Mouse (Mus musculus): ENCODE data around the gene Snx29. TPM values are rescaled to one million over a fixed set of nuclear protein-coding genes. Genes with fewer than 3 reads are reported as not detected.

Gene Snx29
- polyA plus RNA-seq, 1 experiment from 2014 or later: 10.2 TPM

DNA sequence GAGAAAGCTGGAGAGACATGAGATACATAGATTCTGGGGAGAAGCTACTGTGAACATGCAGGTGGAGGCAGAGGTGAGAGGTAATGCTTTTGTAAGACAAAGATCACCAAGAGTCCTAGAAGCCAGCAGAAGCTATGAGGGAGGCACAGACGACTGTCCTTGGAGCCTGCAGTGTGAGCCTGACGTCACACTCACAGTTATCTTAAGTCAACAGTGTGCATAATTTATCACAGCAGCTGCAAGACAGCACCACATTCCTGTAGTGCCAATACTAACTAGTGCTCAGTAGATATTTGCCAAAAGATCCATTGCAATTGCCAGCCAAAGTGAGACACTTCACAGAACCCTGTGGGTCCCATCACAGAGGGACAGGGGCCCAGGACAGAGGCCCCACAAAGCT lies 459.4 kb downstream of the Snx29 start:
- no peaks in the 10 kb centered on the region for H3K36me3 ChIP-seq (ENCODE audit: control insufficient read depth, insufficient read depth, low read length)
- no peaks in the 10 kb centered on the region for H3K27me3 ChIP-seq (ENCODE audit: control insufficient read depth, insufficient read depth, low read length)
- no peak for ATAC-seq (ENCODE audit: insufficient read depth, low FRiP score)
- H3K9ac ChIP-seq (ENCODE audit: low read length): no peak overlapping the region
- 0 out of 2 replicates have a peak, but pooled peaks cover 4% of the 10 kb centered on the region for H3K4me1 ChIP-seq (ENCODE audit: control insufficient read depth, insufficient read depth, low read length)
- no peak overlapping the region for H3K4me3 ChIP-seq (replicated peaks; ENCODE audit: low read length)
- no peaks in the 10 kb centered on the region for H3K9me3 ChIP-seq (replicated peaks; ENCODE audit: control insufficient read depth, low read length)
- H3K27ac ChIP-seq (ENCODE audit: low read length): no peak overlapping the region
- WGBS: 6% methylated on average over 2 of the region's 2 CpGs
- H3K4me2 ChIP-seq (ENCODE audit: low read depth, low read length): no peak overlapping the region

DNA sequence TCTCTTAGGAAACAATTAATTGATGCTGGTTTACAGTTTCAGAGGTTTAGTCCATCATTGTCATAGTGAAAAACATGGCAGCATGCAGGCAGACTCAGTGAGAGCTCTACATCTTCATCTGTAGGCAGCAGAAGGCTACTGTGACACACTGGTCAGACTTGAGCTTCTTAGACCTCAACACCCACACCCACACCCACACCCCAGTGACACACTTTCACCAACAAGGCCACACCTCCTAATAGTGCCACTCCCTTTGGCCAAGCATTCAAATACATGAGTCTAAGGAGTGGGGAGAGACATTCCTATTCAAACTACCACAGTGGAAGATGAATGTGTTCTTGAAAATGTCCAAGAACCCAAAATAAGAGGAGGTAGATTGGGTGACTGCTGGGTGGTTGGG lies 460.6 kb downstream of the Snx29 start:
- H3K27ac ChIP-seq (ENCODE audit: low read length): no peak overlapping the region
- H3K9me3 ChIP-seq (replicated peaks; ENCODE audit: control insufficient read depth, low read length): no peaks in the 10 kb centered on the region
- 0 out of 2 replicates have a peak, but pooled peaks cover 4% of the 10 kb centered on the region for H3K4me1 ChIP-seq (ENCODE audit: control insufficient read depth, insufficient read depth, low read length)
- no peak overlapping the region for H3K9ac ChIP-seq (ENCODE audit: low read length)
- no peaks in the 10 kb centered on the region for H3K36me3 ChIP-seq (ENCODE audit: control insufficient read depth, insufficient read depth, low read length)
- no peak overlapping the region for H3K4me2 ChIP-seq (ENCODE audit: low read depth, low read length)
- no peaks in the 10 kb centered on the region for H3K27me3 ChIP-seq (ENCODE audit: control insufficient read depth, insufficient read depth, low read length)
- no peak overlapping the region for H3K4me3 ChIP-seq (replicated peaks; ENCODE audit: low read length)
- no peak for ATAC-seq (ENCODE audit: insufficient read depth, low FRiP score)

DNA sequence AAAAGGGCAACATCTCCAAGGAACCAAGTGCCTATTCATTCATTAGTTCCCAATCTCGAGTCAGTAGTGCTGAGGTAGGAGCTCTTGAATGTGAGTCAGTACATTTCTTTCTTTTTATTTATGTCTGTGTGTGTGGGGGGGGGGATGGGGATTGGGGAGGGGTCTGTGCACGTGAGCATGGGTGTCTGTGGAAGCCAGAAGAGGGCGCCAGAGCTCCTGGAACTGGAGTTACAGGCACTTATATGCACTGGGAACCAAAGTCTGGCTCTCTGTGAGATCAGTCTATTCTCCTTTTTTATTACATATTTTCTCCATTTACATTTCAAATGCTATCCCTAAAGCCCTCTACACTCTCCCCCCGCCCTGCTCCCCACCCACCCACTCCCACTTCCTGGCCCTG lies 461.6 kb downstream of the Snx29 start:
- Histone ChIP-seq H3K4me2 (ENCODE audit: low read depth, low read length) (no peak overlapping the region), H3K27me3 (ENCODE audit: control insufficient read depth, insufficient read depth, low read length) (no peaks in the 10 kb centered on the region), H3K36me3 (ENCODE audit: control insufficient read depth, insufficient read depth, low read length) (no peaks in the 10 kb centered on the region), H3K4me1 (ENCODE audit: control insufficient read depth, insufficient read depth, low read length) (0 out of 2 replicates have a peak, but pooled peaks cover 4% of the 10 kb centered on the region), H3K9me3 (replicated peaks; ENCODE audit: control insufficient read depth, low read length) (no peaks in the 10 kb centered on the region), H3K27ac (ENCODE audit: low read length) (no peak overlapping the region), H3K9ac (ENCODE audit: low read length) (no peak overlapping the region), H3K4me3 (replicated peaks; ENCODE audit: low read length) (no peak overlapping the region)
- WGBS: 60% methylated on average over 4 of the region's 4 CpGs
- no peak for ATAC-seq (ENCODE audit: insufficient read depth, low FRiP score)

DNA sequence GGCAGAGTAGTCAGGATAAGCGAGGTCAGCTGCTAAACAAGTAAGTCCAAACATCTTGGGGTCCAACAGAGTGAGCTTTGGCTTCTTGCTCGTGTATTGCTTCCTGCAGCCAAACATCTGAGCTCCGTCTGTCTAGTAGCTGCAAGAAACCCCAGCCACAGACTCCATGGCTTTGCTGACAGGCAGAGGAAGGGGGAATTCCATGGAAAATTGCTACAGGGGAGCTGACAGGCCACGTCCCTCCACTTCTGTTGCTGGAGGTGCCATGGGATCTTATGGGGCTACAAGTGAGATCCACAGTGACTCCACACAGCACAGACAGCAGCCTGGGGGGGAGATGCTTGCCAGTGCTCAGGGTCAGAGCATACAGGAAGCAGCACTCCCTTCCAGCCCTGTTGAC lies 463.1 kb downstream of the Snx29 start:
- H3K9me3 ChIP-seq (replicated peaks; ENCODE audit: control insufficient read depth, low read length): no peaks in the 10 kb centered on the region
- no peaks in the 10 kb centered on the region for H3K36me3 ChIP-seq (ENCODE audit: control insufficient read depth, insufficient read depth, low read length)
- 57% methylated on average over 4 of the region's 4 CpGs for WGBS
- no peak overlapping the region for H3K27ac ChIP-seq (ENCODE audit: low read length)
- no peak overlapping the region for H3K4me2 ChIP-seq (ENCODE audit: low read depth, low read length)
- H3K27me3 ChIP-seq (ENCODE audit: control insufficient read depth, insufficient read depth, low read length): no peaks in the 10 kb centered on the region
- no peak for ATAC-seq (ENCODE audit: insufficient read depth, low FRiP score)
- no peak overlapping the region for H3K9ac ChIP-seq (ENCODE audit: low read length)
- 0 out of 2 replicates have a peak, but pooled peaks cover 4% of the 10 kb centered on the region for H3K4me1 ChIP-seq (ENCODE audit: control insufficient read depth, insufficient read depth, low read length)
- no peak overlapping the region for H3K4me3 ChIP-seq (replicated peaks; ENCODE audit: low read length)

DNA sequence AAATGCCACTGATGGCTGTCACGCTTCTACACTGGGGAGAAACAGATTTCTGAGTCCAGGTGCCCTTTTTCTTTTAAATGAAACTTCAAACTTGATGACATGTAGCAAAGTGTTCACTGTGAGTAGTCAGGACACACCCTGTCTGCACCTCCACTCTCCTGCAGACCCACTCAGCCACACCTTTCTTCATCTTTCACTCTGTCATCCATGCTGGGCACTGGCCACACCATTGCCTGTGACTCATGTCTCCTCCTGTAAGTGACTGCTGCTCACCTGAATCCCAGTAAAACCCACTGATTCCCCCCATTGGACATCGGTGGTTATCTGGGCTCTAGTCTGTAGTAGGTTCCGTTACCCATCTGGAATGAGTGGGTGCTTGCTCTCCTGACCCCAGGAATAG lies 467.8 kb downstream of the Snx29 start:
- Histone ChIP-seq H3K4me2 (ENCODE audit: low read depth, low read length) (no peak overlapping the region), H3K9ac (ENCODE audit: low read length) (no peak overlapping the region), H3K27me3 (ENCODE audit: control insufficient read depth, insufficient read depth, low read length) (no peaks in the 10 kb centered on the region), H3K36me3 (ENCODE audit: control insufficient read depth, insufficient read depth, low read length) (no peaks in the 10 kb centered on the region), H3K27ac (ENCODE audit: low read length) (no peak overlapping the region), H3K4me1 (ENCODE audit: control insufficient read depth, insufficient read depth, low read length) (no peaks in the 10 kb centered on the region), H3K4me3 (replicated peaks; ENCODE audit: low read length) (no peak overlapping the region), H3K9me3 (replicated peaks; ENCODE audit: control insufficient read depth, low read length) (no peaks in the 10 kb centered on the region)
- no peak; the same call in 1 of the 2 replicates for ATAC-seq (ENCODE audit: insufficient read depth, low FRiP score)
- WGBS: 81% methylated on average over 3 of the region's 3 CpGs

DNA sequence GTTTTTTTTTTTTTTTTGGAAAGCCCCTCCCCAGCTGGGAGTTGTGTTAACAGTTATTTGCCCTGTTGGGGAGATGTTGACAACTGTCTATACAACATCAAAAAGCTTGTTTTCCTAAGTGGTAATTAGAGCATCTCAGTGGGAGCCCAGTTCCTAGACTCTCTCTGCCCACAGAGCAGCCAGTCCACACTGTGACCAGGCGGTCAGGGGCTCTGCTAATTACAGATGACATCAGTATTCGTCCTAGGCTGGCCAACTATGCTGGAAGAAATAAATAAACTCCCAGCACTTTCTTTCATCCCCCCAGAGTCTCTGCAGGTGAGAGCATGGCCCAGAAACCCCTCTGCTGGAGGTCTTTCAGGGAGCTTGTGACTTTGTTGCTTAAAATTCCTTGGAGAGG lies 470.7 kb downstream of the Snx29 start:
- Histone ChIP-seq H3K27ac (ENCODE audit: low read length) (no peak overlapping the region), H3K27me3 (ENCODE audit: control insufficient read depth, insufficient read depth, low read length) (no peaks in the 10 kb centered on the region), H3K4me1 (ENCODE audit: control insufficient read depth, insufficient read depth, low read length) (no peaks in the 10 kb centered on the region), H3K9ac (ENCODE audit: low read length) (no peak overlapping the region), H3K9me3 (replicated peaks; ENCODE audit: control insufficient read depth, low read length) (no peaks in the 10 kb centered on the region), H3K4me3 (replicated peaks; ENCODE audit: low read length) (no peak overlapping the region), H3K36me3 (ENCODE audit: control insufficient read depth, insufficient read depth, low read length) (no peaks in the 10 kb centered on the region), H3K4me2 (ENCODE audit: low read depth, low read length) (no peak overlapping the region)
- 46% methylated on average over 2 of the region's 2 CpGs for WGBS
- no peak for ATAC-seq (ENCODE audit: insufficient read depth, low FRiP score)

DNA sequence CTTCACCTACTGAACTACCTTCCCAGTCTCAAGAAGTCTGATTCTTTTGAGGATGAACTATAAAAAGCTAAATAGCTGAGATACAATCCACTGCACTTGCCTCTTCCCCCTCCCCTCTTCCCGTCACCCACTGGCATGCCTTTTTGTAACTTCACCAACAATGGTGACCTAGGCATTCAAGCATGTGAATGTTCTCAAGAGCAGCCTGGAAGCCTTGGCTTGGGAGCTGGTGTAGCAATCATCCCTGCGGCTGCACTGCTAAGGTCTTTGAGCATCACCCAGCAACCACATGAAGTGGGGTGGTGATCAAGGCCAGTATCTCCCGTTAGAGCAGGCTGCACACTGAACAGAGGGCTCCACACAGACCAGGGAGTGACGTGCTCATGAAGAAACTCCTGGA lies 471.9 kb downstream of the Snx29 start:
- Histone ChIP-seq H3K27ac (ENCODE audit: low read length) (no peak overlapping the region), H3K4me1 (ENCODE audit: control insufficient read depth, insufficient read depth, low read length) (no peaks in the 10 kb centered on the region), H3K9ac (ENCODE audit: low read length) (no peak overlapping the region), H3K4me2 (ENCODE audit: low read depth, low read length) (no peak overlapping the region), H3K27me3 (ENCODE audit: control insufficient read depth, insufficient read depth, low read length) (no peaks in the 10 kb centered on the region), H3K36me3 (ENCODE audit: control insufficient read depth, insufficient read depth, low read length) (no peaks in the 10 kb centered on the region), H3K4me3 (replicated peaks; ENCODE audit: low read length) (no peak overlapping the region), H3K9me3 (replicated peaks; ENCODE audit: control insufficient read depth, low read length) (no peaks in the 10 kb centered on the region)
- WGBS: 81% methylated on average over 4 of the region's 4 CpGs
- ATAC-seq (ENCODE audit: insufficient read depth, low FRiP score): no peak

DNA sequence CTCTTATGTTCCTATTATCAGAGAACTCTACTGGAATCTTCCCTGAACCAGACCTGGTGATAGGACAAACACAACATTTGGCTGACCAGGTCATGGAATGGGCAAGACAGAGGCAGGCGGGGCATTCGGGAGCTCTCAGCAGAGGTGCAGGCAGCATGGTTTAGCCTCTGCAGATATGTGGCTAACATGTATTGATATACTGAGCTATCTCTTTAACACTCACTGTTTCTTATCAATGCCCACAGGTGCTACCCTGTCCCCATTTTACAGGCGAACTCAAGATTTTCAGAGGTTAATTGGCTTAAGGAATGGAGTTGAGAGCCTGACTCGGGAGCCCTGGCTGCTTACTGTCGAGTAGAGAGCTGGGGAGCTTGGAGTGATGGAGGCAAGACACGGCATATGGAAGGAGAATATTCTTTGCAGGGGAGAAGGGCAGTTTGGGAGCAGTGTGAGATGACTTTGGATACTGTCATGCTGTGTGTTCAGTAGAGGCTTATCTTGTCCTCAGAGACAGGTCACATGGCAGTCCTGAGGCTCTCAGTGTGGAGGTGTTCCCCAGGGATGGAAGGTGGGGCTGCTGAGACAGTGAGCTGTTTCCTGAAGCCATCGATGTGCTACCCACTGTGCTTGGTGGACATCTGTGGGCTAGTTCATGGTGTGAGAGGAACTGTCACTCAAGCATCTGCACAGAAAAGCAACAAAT lies 473.2 kb downstream of the Snx29 start:
- no peaks in the 10 kb centered on the region for H3K9me3 ChIP-seq (replicated peaks; ENCODE audit: control insufficient read depth, low read length)
- no peak overlapping the region for H3K9ac ChIP-seq (ENCODE audit: low read length)
- no peaks in the 10 kb centered on the region for H3K36me3 ChIP-seq (ENCODE audit: control insufficient read depth, insufficient read depth, low read length)
- H3K27ac ChIP-seq (ENCODE audit: low read length): no peak overlapping the region
- no peaks in the 10 kb centered on the region for H3K4me1 ChIP-seq (ENCODE audit: control insufficient read depth, insufficient read depth, low read length)
- no peak overlapping the region for H3K4me2 ChIP-seq (ENCODE audit: low read depth, low read length)
- no peak for ATAC-seq (ENCODE audit: insufficient read depth, low FRiP score)
- 67% methylated on average over 7 of the region's 7 CpGs for WGBS
- no peak overlapping the region for H3K4me3 ChIP-seq (replicated peaks; ENCODE audit: low read length)
- H3K27me3 ChIP-seq (ENCODE audit: control insufficient read depth, insufficient read depth, low read length): no peaks in the 10 kb centered on the region

DNA sequence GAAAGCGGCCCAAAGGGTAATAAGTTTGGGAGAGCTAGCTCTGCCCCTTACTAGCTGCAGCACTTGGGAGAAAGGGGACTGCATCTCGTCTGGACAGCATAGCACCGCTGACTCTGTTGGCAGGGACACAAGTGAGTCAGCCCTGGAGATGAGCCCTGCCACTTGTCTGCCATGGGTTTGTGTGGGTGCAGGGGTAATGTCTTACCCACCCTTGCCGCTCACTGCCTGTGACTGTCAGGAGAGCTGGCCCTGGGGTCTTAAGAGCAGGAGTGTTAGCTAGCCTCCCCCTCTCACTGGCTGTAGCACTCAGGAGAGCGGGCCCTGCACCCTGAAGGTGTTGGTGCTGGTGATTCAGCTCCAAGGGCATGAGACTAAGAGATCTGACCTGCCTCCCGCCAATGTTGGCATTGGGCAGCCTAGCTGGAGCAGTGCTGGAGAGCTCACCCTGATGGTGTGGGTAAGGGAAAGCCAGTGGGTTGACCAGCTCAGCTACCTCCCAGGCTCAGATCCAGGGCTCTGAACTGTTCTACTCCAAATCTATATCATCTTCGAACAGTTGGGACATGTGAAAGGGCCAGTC lies 479.3 kb downstream of the Snx29 start:
- WGBS: 86% methylated on average over 7 of the region's 7 CpGs
- no peak for ATAC-seq (ENCODE audit: insufficient read depth, low FRiP score)
- Histone ChIP-seq H3K27me3 (ENCODE audit: control insufficient read depth, insufficient read depth, low read length) (no peaks in the 10 kb centered on the region), H3K27ac (ENCODE audit: low read length) (no peak overlapping the region), H3K4me1 (ENCODE audit: control insufficient read depth, insufficient read depth, low read length) (no peaks in the 10 kb centered on the region), H3K36me3 (ENCODE audit: control insufficient read depth, insufficient read depth, low read length) (no peaks in the 10 kb centered on the region), H3K9ac (ENCODE audit: low read length) (no peak overlapping the region), H3K4me3 (replicated peaks; ENCODE audit: low read length) (no peak overlapping the region), H3K9me3 (replicated peaks; ENCODE audit: control insufficient read depth, low read length) (no peaks in the 10 kb centered on the region), H3K4me2 (ENCODE audit: low read depth, low read length) (no peak overlapping the region)
